Mouse (Mus musculus): ENCODE results near the gene Grip1.

DNA sequence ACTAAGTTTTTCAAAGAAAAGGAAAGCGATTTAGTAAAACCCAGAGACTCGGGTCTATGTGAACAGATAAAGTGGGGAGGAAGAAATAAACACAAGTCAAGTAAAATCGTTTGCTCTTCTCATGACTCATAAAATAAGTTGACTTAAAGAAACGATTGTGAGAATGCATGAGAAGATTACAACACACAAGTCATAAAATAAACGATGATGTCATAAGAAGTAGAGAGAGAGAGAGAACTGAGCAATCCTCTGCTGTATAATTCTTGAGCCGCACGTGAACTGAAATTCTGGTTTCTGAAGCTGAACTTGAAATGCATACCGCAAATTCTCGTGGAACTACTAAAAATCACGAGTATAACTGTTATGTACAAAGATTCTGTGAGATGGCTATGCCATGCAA, 95.1 kb downstream of the Grip1 start:
- no peak for TF ChIP-seq CTCF (IDR thresholded peaks at IDR 0.05; ENCODE audit: low read depth)
- no peak for TF ChIP-seq EP300 (optimal IDR thresholded peaks at IDR 0.05)

Data from stomach, postnatal 0 days (tissue).